Mouse (Mus musculus) hindbrain, embryonic 11.5 days (tissue): ENCODE measurements around the gene Gpr82. TPM values are rescaled to one million over a fixed set of nuclear protein-coding genes. Genes with fewer than 3 reads are reported as not detected.

Source experiments
- ATAC-seq: fragments of 200-750 bp; cut with Nextera tagmentation; 2 replicates; pipeline ENCODE4 v1.8.0; 2017; ENCODE audit warnings: mild to moderate bottlenecking, moderate TSS enrichment, moderate library complexity; ENCODE audit not compliant: low FRiP score
- DNase-seq: peaks from one replicate; pipeline ENCODE4 v3.0.0-alpha.2; 2015; ENCODE audit warnings: low spot score
- H3K27ac ChIP-seq: fragments of 300-500 bp; sonication (generic); 2 replicates; pipeline ENCODE4 v1.5.1; 2014; ENCODE audit warnings: mild to moderate bottlenecking, low read depth, low read length
- H3K27me3 ChIP-seq: fragments of 300-500 bp; sonication (generic); 2 replicates; pipeline ENCODE4 v1.6.1; 2014; ENCODE audit warnings: mild to moderate bottlenecking, low read length, moderate library complexity, mixed read lengths; ENCODE audit not compliant: control insufficient read depth, insufficient read depth
- H3K36me3 ChIP-seq: fragments of 300-500 bp; sonication (generic); 2 replicates; pipeline ENCODE4 v1.6.1; 2014; ENCODE audit warnings: mild to moderate bottlenecking, low read length, moderate library complexity, mixed read lengths; ENCODE audit not compliant: control insufficient read depth, insufficient read depth
- H3K4me1 ChIP-seq: fragments of 300-500 bp; sonication (generic); replicated peaks from 2 replicates; pipeline ENCODE4 v1.6.1; 2014; ENCODE audit warnings: low read length, mixed read lengths; ENCODE audit not compliant: control insufficient read depth, insufficient read depth
- H3K4me2 ChIP-seq: fragments of 300-500 bp; sonication (generic); replicated peaks from 2 replicates; pipeline ENCODE4 v1.6.1; 2014; ENCODE audit warnings: mild to moderate bottlenecking, low read depth, low read length
- H3K4me3 ChIP-seq: fragments of 300-500 bp; sonication (generic); 2 replicates; pipeline ENCODE4 v1.5.1; 2014; ENCODE audit warnings: low read depth, low read length
- H3K9ac ChIP-seq: fragments of 300-500 bp; sonication (generic); 2 replicates; pipeline ENCODE4 v1.6.1; 2014; ENCODE audit warnings: low read depth, low read length
- H3K9me3 ChIP-seq: fragments of 300-500 bp; sonication (generic); 2 replicates; pipeline ENCODE4 v1.6.1; 2016; ENCODE audit warnings: low read length; ENCODE audit not compliant: control insufficient read depth
- WGBS: fragments of 180-500 bp; shearing (Covaris S2); extraction: QIAGEN DNeasy Blood & Tissue Kit; methylation state at CpG from one replicate; pipeline ENCODE4 v1.1.7; 2014; 5-methylcytosine and 5-hydroxymethylcytosine counted together
- polyA plus RNA-seq: library from polyadenylated mRNA; unstranded; fragments of >200 nt; fragmentation: Nextera tagmentation; extraction: Ambion mirVana; gene quantifications from 2 replicates; pipeline ENCODE4 v1.2.1, GENCODE M21; 2014

Gpr82 gene
- 0.45 and 0.57 TPM in 2 replicates for polyA plus RNA-seq

DNA sequence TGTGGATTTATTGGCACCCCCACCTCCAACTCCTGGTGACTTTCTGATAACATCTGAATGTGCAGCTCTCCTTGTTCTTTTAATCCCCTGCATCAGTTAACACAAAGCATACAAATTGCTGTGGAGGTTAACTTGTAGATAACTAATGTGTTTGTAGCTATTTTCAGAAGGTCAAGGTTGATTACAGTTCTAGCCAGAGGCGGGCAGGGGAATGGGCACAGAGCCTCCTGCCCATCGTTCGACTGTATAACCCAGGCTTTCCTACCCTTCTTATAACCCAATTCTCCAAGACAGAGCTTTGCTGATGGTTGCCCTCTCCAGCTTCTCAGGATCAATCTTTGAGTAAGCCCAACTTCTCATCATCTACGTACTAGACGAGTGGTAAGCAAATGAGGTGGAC, at the start of gene Gpr82:
Gpr82 (plus strand) TSS at position 301 of the 400 bp plus-strand sequence.
- DNase-seq (no peak), ATAC-seq (no peak)
- 93% methylated on average over 5 of the region's 5 CpGs for WGBS
- H3K27ac ChIP-seq, result no peak within 1 kb of the TSS
- H3K27me3 ChIP-seq, result no peaks in the 10 kb centered on the region
- no peak within 1 kb of the TSS for H3K4me3 ChIP-seq
- H3K36me3 ChIP-seq, result no peaks in the 10 kb centered on the region
- no peak within 1 kb of the TSS for H3K9ac ChIP-seq
- H3K4me2 ChIP-seq, result no peak within 1 kb of the TSS
- no peaks in the 10 kb centered on the region for H3K4me1 ChIP-seq
- H3K9me3 ChIP-seq, result no peaks in the 10 kb centered on the region

DNA sequence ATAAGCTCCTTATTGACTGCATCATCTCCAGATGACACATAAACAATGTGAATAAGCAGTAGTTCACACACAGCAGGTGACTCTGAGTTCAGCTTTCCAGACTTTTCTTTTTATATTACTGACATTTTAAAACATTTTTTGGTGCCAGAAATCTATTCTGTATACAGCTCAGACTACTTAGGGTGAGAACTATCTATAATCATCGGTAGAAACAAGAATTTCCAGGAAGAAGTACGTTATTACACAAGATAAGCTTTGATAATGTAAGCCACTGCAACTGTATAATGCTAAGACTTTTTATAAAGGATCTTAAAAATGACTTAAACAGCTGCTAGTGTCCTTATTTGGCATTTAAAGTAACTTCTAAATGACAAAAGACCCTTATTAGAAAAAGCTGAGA, 49.0 kb upstream of the Gpr82 start:
- no peak overlapping the region for H3K9ac ChIP-seq
- no peaks in the 10 kb centered on the region for H3K36me3 ChIP-seq
- H3K4me2 ChIP-seq, result no peak overlapping the region
- 83% methylated on average over 2 of the region's 2 CpGs for WGBS
- no peaks in the 10 kb centered on the region for H3K27me3 ChIP-seq
- DNase-seq (no peak), ATAC-seq (no peak)
- no peak overlapping the region for H3K27ac ChIP-seq
- H3K9me3 ChIP-seq, result no peaks in the 10 kb centered on the region
- H3K4me1 ChIP-seq, result no peaks in the 10 kb centered on the region
- H3K4me3 ChIP-seq, result no peak overlapping the region

DNA sequence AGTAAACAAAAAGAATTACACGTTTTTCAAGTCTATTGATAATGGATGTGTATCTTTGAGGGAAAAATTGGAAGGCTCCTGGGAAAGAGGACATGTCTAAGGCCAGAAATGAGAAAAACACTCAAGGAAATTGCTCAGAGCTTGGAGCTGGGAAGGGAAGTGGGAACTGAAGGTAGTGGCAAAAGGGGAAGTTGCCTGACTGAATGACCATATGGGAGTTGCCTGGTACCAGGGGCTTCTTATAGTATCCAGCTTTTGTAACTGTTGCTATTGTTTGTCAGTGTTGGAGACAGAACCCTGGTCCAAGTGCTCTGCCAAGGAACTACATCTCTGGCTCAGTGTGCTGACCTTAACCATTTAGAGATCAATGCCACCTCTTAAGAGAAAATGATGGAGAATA, 44.4 kb upstream of the Gpr82 start:
- H3K9ac ChIP-seq, result no peak overlapping the region
- no peaks in the 10 kb centered on the region for H3K4me1 ChIP-seq
- H3K27ac ChIP-seq, result no peak overlapping the region
- no peak for ATAC-seq
- no peak overlapping the region for H3K4me2 ChIP-seq
- H3K4me3 ChIP-seq, result no peak overlapping the region
- H3K36me3 ChIP-seq, result no peaks in the 10 kb centered on the region
- no peaks in the 10 kb centered on the region; the same call in 1 of the 2 replicates for H3K27me3 ChIP-seq
- DNase-seq, result no peak
- no peaks in the 10 kb centered on the region for H3K9me3 ChIP-seq
- WGBS, result 80% methylated on average over 1 of the region's 1 CpGs

DNA sequence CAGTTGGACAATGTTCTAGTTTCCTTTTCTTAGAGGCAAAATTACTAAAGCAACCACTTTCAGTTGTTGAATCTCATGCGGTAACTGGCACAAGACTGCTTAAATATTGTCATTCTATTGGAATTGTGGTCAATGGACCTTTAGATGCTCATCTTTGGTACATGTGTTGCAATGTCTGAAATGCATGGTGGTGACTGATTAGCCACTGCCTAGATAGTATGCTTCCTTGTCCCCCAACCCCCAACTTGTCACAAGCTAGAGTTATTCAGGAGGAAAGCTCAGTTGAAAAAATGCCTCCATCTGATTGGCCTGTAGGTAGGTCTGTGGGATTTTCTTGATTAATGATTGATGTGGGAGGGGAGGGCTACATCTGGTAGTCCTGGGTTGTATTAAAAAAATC, 43.9 kb upstream of the Gpr82 start:
- no peak overlapping the region for H3K4me3 ChIP-seq
- no peaks in the 10 kb centered on the region for H3K9me3 ChIP-seq
- no peaks in the 10 kb centered on the region for H3K4me1 ChIP-seq
- 96% methylated on average over 1 of the region's 1 CpGs for WGBS
- H3K27ac ChIP-seq, result no peak overlapping the region
- H3K36me3 ChIP-seq, result no peaks in the 10 kb centered on the region
- H3K9ac ChIP-seq, result no peak overlapping the region
- H3K4me2 ChIP-seq, result no peak overlapping the region
- H3K27me3 ChIP-seq, result no peaks in the 10 kb centered on the region; the same call in 1 of the 2 replicates
- no peak for DNase-seq
- ATAC-seq, result no peak

DNA sequence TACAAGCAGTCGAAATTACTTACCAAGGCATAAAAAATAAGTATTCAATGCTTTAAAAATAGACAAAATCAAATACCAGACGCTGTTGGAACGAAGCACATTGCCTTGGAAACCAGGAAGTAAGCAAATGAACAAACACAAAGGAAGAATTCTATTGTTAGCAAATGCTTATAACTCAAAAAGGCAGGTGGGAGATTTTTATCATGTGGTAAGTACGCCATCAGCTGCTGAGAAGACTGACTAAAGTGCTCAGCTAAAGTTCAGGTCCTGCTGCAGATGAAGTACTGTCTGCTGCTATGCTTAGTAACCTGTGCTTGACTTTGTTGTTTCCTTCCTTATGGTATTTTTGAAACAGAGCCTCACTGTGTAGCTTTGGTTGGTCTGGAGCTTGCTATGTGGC, 42.7 kb upstream of the Gpr82 start:
- Histone ChIP-seq H3K4me2 (no peak overlapping the region), H3K27me3 (no peaks in the 10 kb centered on the region; the same call in 1 of the 2 replicates), H3K9ac (no peak overlapping the region), H3K27ac (no peak overlapping the region), H3K36me3 (no peaks in the 10 kb centered on the region), H3K4me3 (no peak overlapping the region), H3K9me3 (no peaks in the 10 kb centered on the region), H3K4me1 (no peaks in the 10 kb centered on the region)
- no peak for ATAC-seq
- 74% methylated on average over 4 of the region's 4 CpGs for WGBS
- no peak for DNase-seq

DNA sequence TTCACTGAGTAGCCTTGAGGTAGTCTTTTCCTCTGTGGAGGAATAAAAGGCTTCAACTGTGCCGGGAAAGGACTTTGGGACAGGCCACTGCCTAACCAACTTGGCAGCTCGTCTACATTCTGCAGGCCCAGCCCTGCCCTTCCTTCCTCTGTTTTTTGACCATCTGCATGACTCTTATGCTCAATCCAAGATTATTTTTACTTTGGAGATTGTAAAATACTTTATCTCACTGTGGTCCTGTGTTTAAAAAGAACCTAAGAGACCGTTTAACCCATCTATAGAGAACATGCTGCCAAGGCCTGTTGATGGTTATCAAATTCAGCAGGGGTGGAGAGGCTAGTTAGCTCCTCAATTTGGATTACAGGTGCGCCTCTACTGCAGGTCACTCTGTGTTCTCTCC, 39.7 kb upstream of the Gpr82 start:
- ATAC-seq (no peak), DNase-seq (no peak)
- no peaks in the 10 kb centered on the region for H3K36me3 ChIP-seq
- 85% methylated on average over 4 of the region's 4 CpGs for WGBS
- H3K9me3 ChIP-seq, result no peaks in the 10 kb centered on the region
- no peaks in the 10 kb centered on the region; the same call in 1 of the 2 replicates for H3K27me3 ChIP-seq
- no peak overlapping the region for H3K27ac ChIP-seq
- no peak overlapping the region for H3K4me2 ChIP-seq
- no peak overlapping the region for H3K4me3 ChIP-seq
- H3K4me1 ChIP-seq, result no peaks in the 10 kb centered on the region
- H3K9ac ChIP-seq, result no peak overlapping the region

DNA sequence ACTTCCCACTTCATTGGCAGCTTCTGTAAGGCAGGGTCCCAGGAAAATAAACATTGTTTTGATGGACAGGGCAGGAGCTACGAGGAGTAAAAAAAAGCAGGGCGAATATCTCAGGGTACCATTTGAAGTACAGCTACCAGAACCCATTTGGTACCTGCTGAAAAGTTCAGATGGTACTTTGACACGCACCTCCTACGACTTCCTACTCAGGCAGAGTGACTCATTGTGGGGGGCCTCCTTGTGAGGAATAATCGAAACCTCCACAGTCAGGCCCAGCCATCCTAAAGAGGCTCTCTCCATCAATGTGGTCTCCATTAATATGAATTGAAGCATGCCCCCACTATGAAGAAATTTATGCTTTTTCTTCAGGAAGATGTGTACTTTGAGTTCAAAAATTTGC, 38.5 kb upstream of the Gpr82 start:
- Histone ChIP-seq H3K36me3 (no peaks in the 10 kb centered on the region), H3K4me2 (no peak overlapping the region), H3K27me3 (no peaks in the 10 kb centered on the region; the same call in 1 of the 2 replicates), H3K9ac (no peak overlapping the region), H3K4me1 (no peaks in the 10 kb centered on the region), H3K27ac (no peak overlapping the region), H3K4me3 (no peak overlapping the region), H3K9me3 (no peaks in the 10 kb centered on the region)
- no peak for ATAC-seq
- WGBS, result 88% methylated on average over 5 of the region's 5 CpGs
- DNase-seq, result no peak

DNA sequence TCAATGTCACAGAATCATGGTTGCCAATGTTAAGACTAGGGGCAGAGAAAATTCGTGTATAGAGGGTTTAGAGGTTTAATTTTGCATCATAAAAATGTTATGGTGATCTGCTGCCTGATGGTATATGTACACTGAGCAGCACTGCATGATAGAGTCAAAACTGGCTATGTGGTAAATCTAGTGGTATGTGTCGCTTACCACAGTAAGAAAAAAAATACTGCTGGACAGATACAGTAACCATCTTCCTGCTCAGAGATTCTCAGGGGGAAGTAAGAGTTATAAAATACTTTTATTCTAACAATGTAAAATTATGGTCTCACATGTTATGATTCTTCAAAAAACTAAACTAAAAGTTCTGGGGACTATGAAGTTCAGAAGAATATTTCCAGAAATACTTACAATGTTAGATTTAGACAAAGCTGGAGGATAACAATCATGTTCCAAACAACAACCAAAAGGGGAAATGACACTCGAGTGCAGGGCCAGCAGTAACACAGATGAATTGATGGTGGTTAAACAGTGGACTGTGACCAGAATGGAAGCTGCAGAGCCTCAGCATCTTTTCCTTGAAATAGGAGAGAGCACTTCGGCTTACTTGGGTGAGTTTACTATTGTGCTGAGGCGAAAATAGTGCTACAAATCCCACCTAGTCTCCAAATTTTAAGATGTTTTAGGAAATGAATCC, 29.4 kb upstream of the Gpr82 start, which contains the start of gene Gpr34:
Gpr34 (plus strand) TSS at position 491 of the 685 bp plus-strand sequence.
- Histone ChIP-seq H3K27me3 (no peaks in the 10 kb centered on the region), H3K4me2 (no peak within 1 kb of the TSS), H3K36me3 (no peaks in the 10 kb centered on the region), H3K27ac (no peak within 1 kb of the TSS), H3K4me3 (no peak within 1 kb of the TSS), H3K9ac (no peak within 1 kb of the TSS), H3K4me1 (no peaks in the 10 kb centered on the region), H3K9me3 (no peaks in the 10 kb centered on the region)
- WGBS, result 75% methylated on average over 5 of the region's 5 CpGs
- DNase-seq (no peak), ATAC-seq (no peak)

DNA sequence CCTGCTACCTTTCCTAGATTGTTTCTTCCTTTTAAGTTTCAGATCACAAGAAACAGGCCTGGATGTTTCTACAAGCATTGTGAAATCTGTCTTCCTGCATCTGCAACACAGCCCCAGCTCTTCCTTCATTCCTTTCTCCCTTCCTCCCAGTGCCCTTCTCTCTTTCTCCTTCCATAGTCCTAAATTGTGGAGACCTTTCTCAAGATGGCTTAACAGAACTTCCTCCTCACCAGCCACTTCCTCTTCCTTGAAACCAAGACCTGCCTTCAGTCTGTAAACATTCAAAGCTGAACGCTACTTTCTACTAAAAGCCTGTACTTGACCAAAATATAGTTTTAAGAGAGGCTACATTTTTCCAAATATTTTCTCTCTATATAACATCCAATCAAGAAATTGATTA, 24.8 kb upstream of the Gpr82 start:
- DNase-seq (no peak), ATAC-seq (no peak)
- 81% methylated on average over 1 of the region's 1 CpGs for WGBS

More for the DNA sequence above, 24.8 kb upstream of the Gpr82 start:
- Histone ChIP-seq H3K4me2 (no peak overlapping the region), H3K27me3 (no peaks in the 10 kb centered on the region), H3K4me3 (no peak overlapping the region), H3K36me3 (no peaks in the 10 kb centered on the region), H3K9me3 (no peaks in the 10 kb centered on the region), H3K4me1 (no peaks in the 10 kb centered on the region), H3K27ac (no peak overlapping the region), H3K9ac (no peak overlapping the region)
